Mouse (Mus musculus) layer of hippocampus, adult 9-10 months (tissue): ENCODE measurements around the gene Alox12b.

Experiments used
- DNase-seq: peaks from one replicate; pipeline ENCODE4 v3.0.0; 2022; ENCODE audit warnings: low spot score

Gene Alox12b

DNA sequence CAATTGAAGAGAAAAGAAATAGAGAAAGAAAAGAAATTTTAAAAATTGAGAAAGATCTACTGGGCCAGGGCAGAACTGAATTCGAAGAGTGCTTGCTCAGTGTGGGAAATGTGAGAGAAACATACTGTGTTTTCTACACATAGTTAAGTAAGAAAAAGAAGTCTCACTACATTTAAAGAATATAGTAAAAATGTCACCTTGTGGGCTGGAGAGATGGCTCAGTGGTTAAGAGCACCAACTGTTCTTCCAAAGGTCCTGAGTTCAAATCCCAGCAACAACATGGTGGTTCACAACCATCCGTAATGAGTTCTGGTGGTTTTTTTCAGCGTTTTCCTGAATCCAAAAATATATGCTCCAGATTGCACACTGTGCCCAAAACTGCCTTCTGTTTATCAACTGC lies 21.7 kb downstream of the Alox12b start:
- no peak for DNase-seq

- no peak for DNase-seq
Observed at GRCm38 (mm10) chr11:69179512-69179911, 22.7 kb downstream of the Alox12b start.

GRCm38 (mm10) chr11:69180120-69180519 lies 23.3 kb downstream of the Alox12b start:
- no peak for DNase-seq

DNA sequence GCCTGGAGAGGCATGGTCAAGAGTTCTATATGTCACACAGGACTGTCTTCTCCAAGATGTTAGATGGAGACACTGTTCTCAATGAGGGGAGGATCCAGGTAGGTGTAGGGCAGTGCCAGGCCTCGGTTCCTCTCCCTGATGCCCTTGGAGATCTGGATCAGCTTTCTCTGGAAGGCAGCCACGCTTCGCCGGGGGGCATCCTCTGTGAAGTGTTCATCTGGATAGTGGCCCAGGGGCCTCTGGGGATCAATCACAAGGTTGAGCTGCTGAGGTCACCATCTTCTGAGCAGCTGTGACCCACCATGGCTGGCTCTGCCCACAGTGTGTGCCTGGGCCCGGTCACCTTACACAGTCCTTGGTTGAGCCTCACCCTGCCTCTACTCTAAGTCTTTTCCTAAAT lies 28.2 kb downstream of the Alox12b start:
- no peak for DNase-seq

GRCm38 (mm10) chr11:69185936-69186335 lies 29.1 kb downstream of the Alox12b start:
- DNase-seq: no peak

- DNase-seq: no peak
Observed at GRCm38 (mm10) chr11:69192840-69193239, 36.1 kb downstream of the Alox12b start.

GRCm38 (mm10) chr11:69196766-69197165 lies 40.0 kb downstream of the Alox12b start:
- DNase-seq: no peak

DNA sequence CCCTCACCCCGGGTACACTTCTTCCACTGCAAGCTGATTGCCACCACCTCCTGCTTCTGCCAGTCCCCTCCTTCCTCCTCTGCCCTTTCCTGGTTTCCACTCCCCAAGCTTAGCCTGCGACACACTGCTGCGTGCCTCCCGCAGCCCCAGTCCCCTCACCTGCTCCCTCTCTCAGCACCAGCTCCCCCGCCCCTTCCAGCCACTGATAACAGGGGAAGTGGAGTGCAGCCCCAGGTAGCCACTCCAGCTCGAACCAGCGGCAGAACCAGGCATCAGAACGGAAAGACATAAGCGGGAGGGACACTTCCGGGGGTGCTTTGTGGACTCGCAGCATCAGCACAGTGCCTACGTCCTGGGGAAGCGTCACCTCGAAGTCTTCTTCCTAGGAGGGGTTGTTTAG lies 40.4 kb downstream of the Alox12b start:
- DNase-seq: no peak

- no peak for DNase-seq
Observed at GRCm38 (mm10) chr11:69197743-69198142, 41.0 kb downstream of the Alox12b start, which contains the start of gene Alox8. TSS of gene Alox8 (minus strand) at chr11:69197843.

DNA sequence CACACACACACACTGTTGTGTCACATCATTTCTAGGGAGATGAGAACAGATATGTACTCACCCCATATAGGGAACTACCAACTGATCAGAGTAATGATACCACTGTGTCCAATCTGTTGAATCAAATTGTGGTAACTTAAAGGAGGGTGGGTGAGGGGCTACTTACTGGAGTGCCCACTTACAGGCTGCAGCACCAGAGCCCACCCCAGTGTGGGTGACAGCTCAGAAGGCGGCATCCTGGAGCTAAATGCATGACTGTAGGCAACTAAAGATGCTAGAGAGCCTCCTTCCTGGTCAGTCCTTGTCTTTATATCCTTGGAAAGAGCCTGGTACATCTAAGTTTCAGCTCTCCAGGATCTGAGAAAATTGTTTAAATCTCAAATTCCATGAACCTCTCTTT lies 42.5 kb downstream of the Alox12b start:
- no peak for DNase-seq

DNA sequence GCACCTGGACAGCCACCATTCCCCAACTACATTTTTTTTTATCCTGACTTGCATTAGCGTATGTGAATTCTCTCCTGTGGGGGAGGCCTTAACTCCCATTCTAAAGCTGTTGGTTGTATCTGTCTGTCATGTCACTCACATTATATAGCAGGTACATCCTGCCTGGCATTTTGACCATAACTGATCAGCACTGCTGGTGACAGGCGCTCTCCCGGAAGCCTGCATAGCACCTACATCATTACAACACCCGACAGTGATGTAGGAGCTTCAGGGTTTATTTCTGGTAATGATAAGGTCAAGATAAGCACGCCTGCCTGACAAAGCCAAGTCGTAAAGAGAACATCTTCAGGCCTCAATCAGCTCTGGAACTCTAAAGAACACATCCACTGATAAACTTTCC lies 43.4 kb downstream of the Alox12b start:
- DNase-seq: no peak

DNA sequence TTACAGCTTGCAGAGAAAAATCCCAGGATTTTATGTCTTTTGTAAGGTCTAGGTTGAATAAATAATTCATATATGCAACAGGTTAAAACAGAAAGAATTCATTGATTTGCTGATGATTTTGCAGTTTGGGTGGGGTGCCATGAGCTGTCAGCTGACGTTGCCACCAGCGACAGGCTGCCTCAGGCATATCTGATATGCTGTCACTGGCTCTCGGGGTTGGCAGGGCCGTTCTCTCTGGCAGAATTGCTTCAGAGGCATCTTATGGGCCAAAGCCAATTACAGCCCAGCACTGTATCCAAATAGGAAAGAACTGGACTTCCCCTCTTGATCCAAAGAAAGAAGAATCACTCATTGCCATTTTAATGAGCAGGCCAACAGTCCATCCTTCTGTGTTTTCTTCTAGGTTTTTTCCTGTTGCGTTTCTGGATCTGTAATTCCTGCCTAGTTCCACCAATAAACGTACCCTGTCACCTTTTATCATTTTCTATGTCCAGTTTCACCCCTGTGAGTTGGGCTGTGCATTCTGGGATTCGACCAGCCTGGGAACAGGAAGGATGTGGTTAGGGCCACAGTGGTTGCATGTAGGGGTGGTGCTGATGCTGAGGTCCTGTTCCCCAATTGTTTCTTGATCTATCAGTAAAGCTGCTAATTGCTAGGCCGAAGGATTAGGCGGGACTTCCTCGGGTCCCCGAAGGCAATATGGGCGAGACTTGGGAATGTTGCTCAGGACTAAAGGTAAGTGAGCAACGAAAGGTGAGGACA lies 45.9 kb downstream of the Alox12b start:
- no peak for DNase-seq

- peak; percentile 47 for DNase-seq
Observed at GRCm38 (mm10) chr11:69211431-69211830, 54.6 kb downstream of the Alox12b start.

DNA sequence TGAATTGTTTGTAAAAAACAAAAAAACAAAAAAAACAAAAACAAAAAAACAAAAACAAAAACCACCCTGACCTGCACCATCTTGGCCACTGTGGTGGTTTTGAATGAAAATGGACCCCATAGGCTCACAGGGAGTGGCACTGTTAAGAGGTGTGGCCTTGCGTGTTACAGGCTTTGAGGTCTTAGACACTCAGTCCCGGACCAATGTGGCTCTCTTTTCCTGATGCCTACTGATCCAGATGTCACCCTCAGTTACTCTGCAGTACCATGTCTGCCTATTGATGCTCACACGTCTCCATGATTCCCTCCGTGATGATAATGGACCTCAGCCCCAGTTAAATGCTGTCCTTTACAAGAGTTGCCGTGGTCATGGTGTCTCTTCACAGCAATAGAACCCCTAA lies 60.6 kb downstream of the Alox12b start:
- no peak for DNase-seq

GRCm38 (mm10) chr11:69218661-69219060 lies 61.9 kb downstream of the Alox12b start:
- no peak for DNase-seq
